In genomic region chr4:117866083-117866482, GRCm38 (mm10) we compare ENCODE assay signal across 8 mouse cellular contexts. TPM values are rescaled to one million over a fixed set of nuclear protein-coding genes. Genes with fewer than 3 reads are reported as not detected.
DNase-seq lines count a peak whose midpoint lies in the region; ATAC-seq lines count a peak whose summit lies in the region.

No protein-coding gene starts in this region.

- peak; percentile 35 for DNase-seq in retina, postnatal 1 day
- DNase-seq in retina, embryonic 14.5 days (ENCODE audit: low spot score) = no peak
- DNase-seq in kidney, adult 18-20 months = peak; percentile 88
- peak; percentile 87 for DNase-seq in lung, postnatal 25 days (ENCODE audit: low spot score)
- peak; percentile 49 for DNase-seq in urinary bladder, postnatal 25 days (ENCODE audit: low spot score)
- DNase-seq in layer of hippocampus, postnatal 25 days (ENCODE audit: extremely low spot score in 1 of 2, low spot score in 1 of 2) = no peak
- no peak for DNase-seq in layer of hippocampus, postnatal 14 days (ENCODE audit: low spot score in 2 of 2)

- peak overlapping the region; percentile 51; the same call in 1 of the 2 replicates for H3K27ac ChIP-seq in embryonic facial prominence, embryonic 15.5 days (replicated peaks)

- no peak overlapping the region for H3K4me2 ChIP-seq in embryonic facial prominence, embryonic 15.5 days (replicated peaks)

- no peaks in the 10 kb centered on the region; the same call in 1 of the 2 replicates for H3K36me3 ChIP-seq in embryonic facial prominence, embryonic 15.5 days

- no peak overlapping the region for H3K4me3 ChIP-seq in embryonic facial prominence, embryonic 15.5 days (replicated peaks)

- H3K4me1 ChIP-seq in embryonic facial prominence, embryonic 15.5 days = peaks cover 31% of the 10 kb centered on the region

- 29% methylated on average over 9 of the region's 9 CpGs for WGBS in embryonic facial prominence, embryonic 15.5 days

- H3K27me3 ChIP-seq in embryonic facial prominence, embryonic 15.5 days = no peaks in the 10 kb centered on the region

- H3K9me3 ChIP-seq in embryonic facial prominence, embryonic 15.5 days (replicated peaks) = no peaks in the 10 kb centered on the region

- no peak overlapping the region for H3K9ac ChIP-seq in embryonic facial prominence, embryonic 15.5 days

- peak; percentile 66 for ATAC-seq in embryonic facial prominence, embryonic 15.5 days (ENCODE audit: insufficient number of reproducible peaks, low FRiP score, low TSS enrichment, low read depth)

RNA-seq across cellular contexts. Expression of gene Ccdc24, which starts 6.3 kb away (rescaled TPM):
- polyA plus RNA-seq in embryonic facial prominence, embryonic 15.5 days (2015; fragmentation: Nextera tagmentation; extraction: Ambion mirVana) = 1.5 and 3.6 TPM in 2 replicates
- 1 to 10 TPM in 1 of 2 experiments, under 1 TPM in 1; 0.91 to 1.1 TPM for total RNA-seq in layer of hippocampus, postnatal 25 days (2021)
- total RNA-seq in layer of hippocampus, postnatal 14 days (2021) = 1 to 10 TPM in 1 of 2 experiments, under 1 TPM in 1; 0.85 to 1.5 TPM

RNA-seq across cellular contexts. Expression of gene B4galt2, which starts 17.2 kb away (rescaled TPM):
- 31.1 and 32.0 TPM in 2 replicates for polyA plus RNA-seq in embryonic facial prominence, embryonic 15.5 days (2015; fragmentation: Nextera tagmentation; extraction: Ambion mirVana)
- total RNA-seq in layer of hippocampus, postnatal 25 days (2021) = 10 to 100 TPM; 75.6 to 76.3 TPM
- 10 to 100 TPM; 94.4 to 99.7 TPM for total RNA-seq in layer of hippocampus, postnatal 14 days (2021)

RNA-seq across cellular contexts. Expression of gene Atp6v0b, which starts 21.1 kb away (rescaled TPM):
- 252 and 271 TPM in 2 replicates for polyA plus RNA-seq in embryonic facial prominence, embryonic 15.5 days (2015; fragmentation: Nextera tagmentation; extraction: Ambion mirVana)
- total RNA-seq in layer of hippocampus, postnatal 25 days (2021) = 100 to 1,000 TPM; 429 to 448 TPM
- total RNA-seq in layer of hippocampus, postnatal 14 days (2021) = 100 to 1,000 TPM; 433 TPM

RNA-seq across cellular contexts. Expression of gene Dph2, which starts 25.7 kb away (rescaled TPM):
- 15.8 and 16.7 TPM in 2 replicates for polyA plus RNA-seq in embryonic facial prominence, embryonic 15.5 days (2015; fragmentation: Nextera tagmentation; extraction: Ambion mirVana)
- total RNA-seq in layer of hippocampus, postnatal 25 days (2021) = 10 to 100 TPM in 1 of 2 experiments, 1 to 10 TPM in 1; 7.9 to 11.7 TPM
- total RNA-seq in layer of hippocampus, postnatal 14 days (2021) = 10 to 100 TPM; 10.0 to 10.2 TPM

RNA-seq across cellular contexts. Expression of gene Slc6a9, which starts 31.8 kb away (rescaled TPM):
- polyA plus RNA-seq in embryonic facial prominence, embryonic 15.5 days (2015; fragmentation: Nextera tagmentation; extraction: Ambion mirVana) = 9.4 and 13.2 TPM in 2 replicates
- 10 to 100 TPM; 35.1 to 41.4 TPM for total RNA-seq in layer of hippocampus, postnatal 25 days (2021)
- 10 to 100 TPM; 30.3 to 40.9 TPM for total RNA-seq in layer of hippocampus, postnatal 14 days (2021)

Comparison
In these comparisons a context has a peak if more than half of its experiments do, and no peak if none do; other contexts are left out.
1. DNase-seq: peak in retina, postnatal 1 day (single experiment), kidney, adult 18-20 months (single experiment), lung, postnatal 25 days (single experiment) and urinary bladder, postnatal 25 days (single experiment); none in retina, embryonic 14.5 days (single experiment), layer of hippocampus, postnatal 25 days (0 of 2) and layer of hippocampus, postnatal 14 days (0 of 2).